Mouse (Mus musculus) cortical plate, adult 2 months (tissue): Measurements from ENCODE around the gene Schip1.

Experiments
- CTCF ChIP-seq: fragments of 200-500 bp; IDR thresholded peaks from 2 replicates; pipeline ENCODE4 v1.5.1; 2011; ENCODE audit warnings: mild to moderate bottlenecking, control low read depth, low read length; ENCODE audit not compliant: insufficient read depth; ENCODE audit errors: extremely low read depth
- POLR2A ChIP-seq: fragments of 200-500 bp; IDR thresholded peaks from 2 replicates; pipeline ENCODE4 v1.6.1; 2011; ENCODE audit warnings: mild to moderate bottlenecking, low read length, control low read depth; ENCODE audit not compliant: insufficient read depth; ENCODE audit errors: extremely low read depth

DNA sequence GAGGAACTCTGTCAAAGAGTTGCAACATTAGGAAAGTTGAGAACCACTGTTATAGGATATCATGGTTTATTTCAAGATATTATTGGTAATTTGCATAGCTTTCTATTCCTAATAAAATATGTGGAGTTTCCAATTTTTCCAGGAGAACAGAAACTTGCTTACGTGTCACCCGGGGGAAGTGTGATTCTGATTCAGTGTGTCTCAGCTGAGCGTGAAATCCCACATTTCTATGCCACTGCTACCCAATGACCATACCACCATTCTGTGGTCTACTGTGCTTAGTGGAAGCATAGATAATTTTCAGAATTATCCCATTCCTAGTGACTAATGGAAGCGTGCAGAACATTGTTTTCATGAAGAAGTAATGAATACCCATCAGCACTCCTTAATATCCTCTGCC lies 532.3 kb downstream of the Schip1 start:
- TF ChIP-seq POLR2A (no peak), CTCF (no peak)
